Mouse (Mus musculus): ENCODE measurements at regions not wholly inside any gene's neighbourhood (a gene's known extent, or its start where the extent isn't known, plus 50 kb on each side); places are given as distances from the start of the nearest gene placed in this dataset.

DNA sequence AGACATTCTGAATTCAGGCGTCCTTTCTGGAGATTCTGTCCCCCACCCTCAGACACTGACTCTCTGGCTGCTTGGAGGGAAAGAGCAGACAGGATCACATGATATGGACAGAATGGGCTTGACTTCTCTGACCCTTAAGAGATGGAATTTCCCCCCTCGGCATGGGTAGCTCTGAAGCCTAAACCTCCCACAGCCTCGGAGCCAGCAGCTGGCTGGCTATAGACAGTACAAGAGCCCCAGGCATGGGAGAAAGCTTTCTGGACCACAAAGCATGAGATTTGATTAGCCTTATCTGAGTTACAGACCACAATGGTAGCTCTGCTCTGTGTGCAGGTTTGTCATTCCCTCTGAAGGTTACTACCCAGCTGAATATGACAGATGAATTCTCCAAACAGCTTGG is 156.1 kb upstream of the Sstr4 start:
- TF ChIP-seq CTCF (IDR thresholded peaks at IDR 0.05; ENCODE audit: borderline replicate concordance, insufficient read depth, low read depth, low read length): no peak
- TF ChIP-seq POLR2A (IDR thresholded peaks at IDR 0.05; ENCODE audit: borderline replicate concordance, insufficient read depth, low read length): no peak
